Mouse (Mus musculus) adrenal gland, postnatal 36 days (tissue): ENCODE data around the gene Nelfcd. TPM values are rescaled to one million over a fixed set of nuclear protein-coding genes. Genes with fewer than 3 reads are reported as not detected.

Experiments
- DNase-seq, 2 experiments: peaks; one replicate each; pipeline ENCODE4 v3.0.0; 2021; ENCODE audit warnings: mixed read lengths in 1 of 2
- total RNA-seq, 2 experiments: library from RNA; stranded (reverse); gene quantifications; 2 replicates each; pipeline ENCODE4 v1.2.3; 2021

Gene Nelfcd
- total RNA-seq, 2 experiments from 2014 or later = 54.9 to 55.8 TPM

DNA sequence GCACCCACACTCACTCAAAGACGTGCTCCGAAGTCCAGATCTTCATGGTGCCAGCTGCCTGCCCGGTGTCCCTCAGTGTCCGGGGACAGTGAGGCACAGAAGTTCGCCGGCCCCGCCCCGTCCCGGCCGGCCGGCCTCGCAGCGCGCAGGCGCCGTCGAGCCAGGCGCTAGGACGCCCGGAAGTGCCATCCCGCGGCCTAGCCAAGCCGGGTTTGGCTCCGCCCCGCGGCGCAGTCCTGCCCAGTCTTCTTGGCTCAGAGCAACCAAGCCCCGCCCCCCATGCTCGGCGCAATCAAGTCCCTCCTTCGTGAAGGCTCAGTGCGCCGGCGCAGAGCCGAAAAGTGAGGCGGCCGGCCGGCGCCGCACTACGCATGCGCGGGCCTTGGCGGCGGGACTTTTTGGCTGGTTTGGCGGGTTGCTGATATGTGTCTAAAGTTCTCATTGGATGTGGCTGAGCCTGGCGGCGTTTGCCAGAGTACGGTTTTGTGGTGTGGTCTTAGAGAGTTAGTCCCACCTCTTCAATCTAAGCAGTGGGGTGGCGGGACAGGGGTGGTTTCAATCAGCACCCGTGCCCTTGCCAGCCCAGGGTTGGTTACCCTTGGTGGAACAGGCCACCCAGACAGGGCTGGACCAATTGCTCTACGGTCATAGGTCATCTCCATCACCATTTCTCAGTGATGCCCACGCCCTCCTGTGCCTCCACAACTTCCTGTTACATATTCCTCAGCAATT, 57.4 kb downstream of the Nelfcd start, which contains the start of gene Prelid3b:
Gene Prelid3b (minus strand): TSS at position 264 of the 732 bp plus-strand sequence.
- peak; percentile 100 for DNase-seq

DNA sequence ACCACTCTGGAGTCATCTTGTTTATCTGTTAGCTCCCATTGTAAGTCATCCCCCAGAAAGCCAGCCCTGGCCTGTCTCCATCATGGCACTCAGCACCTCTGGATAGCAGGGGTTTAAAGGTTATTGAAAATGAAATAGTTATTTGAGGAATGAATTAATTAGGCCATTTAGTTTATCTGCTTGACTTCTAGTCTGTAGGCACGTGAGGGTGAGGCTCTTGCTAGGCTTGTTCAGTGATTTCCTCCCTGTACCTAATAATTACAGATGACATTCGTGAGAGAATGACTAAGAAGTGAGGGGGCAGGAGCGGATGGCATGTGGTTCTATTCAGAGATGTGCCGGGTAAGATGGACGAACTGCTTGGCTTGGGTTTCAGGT, 57.9 kb downstream of the Nelfcd start:
- DNase-seq = no peak

Other genes starting within 250 kb of the Nelfcd start
- 1,000 to 10,000 TPM; 2,444 to 2,615 TPM for gene Gnas, start 131.5 kb upstream of the Nelfcd start, total RNA-seq
- 1 to 10 TPM; 2.2 to 2.6 TPM for gene Gm20721, start 69.1 kb upstream of the Nelfcd start, total RNA-seq
- 100 to 1,000 TPM; 153 to 175 TPM for gene Ctsz, start 23.2 kb downstream of the Nelfcd start, total RNA-seq
- gene Tubb1, start 34.9 kb downstream of the Nelfcd start, total RNA-seq = under 1 TPM; 0.40 to 0.86 TPM
- 100 to 1,000 TPM; 528 to 595 TPM for gene Atp5e, start 48.3 kb downstream of the Nelfcd start, total RNA-seq
- gene Prelid3b, start 57.3 kb downstream of the Nelfcd start, total RNA-seq = 100 to 1,000 TPM; 121 to 124 TPM
- under 1 TPM; 0.03 to 0.10 TPM for gene Zfp831, start 227.7 kb downstream of the Nelfcd start, total RNA-seq